Mouse (Mus musculus): ENCODE data around the gene Rpl36al. TPM values are rescaled to one million over a fixed set of nuclear protein-coding genes. Genes with fewer than 3 reads are reported as not detected.

The Rpl36al gene
- polyA plus RNA-seq, 1 experiment from 2014 or later = 435 TPM

DNA sequence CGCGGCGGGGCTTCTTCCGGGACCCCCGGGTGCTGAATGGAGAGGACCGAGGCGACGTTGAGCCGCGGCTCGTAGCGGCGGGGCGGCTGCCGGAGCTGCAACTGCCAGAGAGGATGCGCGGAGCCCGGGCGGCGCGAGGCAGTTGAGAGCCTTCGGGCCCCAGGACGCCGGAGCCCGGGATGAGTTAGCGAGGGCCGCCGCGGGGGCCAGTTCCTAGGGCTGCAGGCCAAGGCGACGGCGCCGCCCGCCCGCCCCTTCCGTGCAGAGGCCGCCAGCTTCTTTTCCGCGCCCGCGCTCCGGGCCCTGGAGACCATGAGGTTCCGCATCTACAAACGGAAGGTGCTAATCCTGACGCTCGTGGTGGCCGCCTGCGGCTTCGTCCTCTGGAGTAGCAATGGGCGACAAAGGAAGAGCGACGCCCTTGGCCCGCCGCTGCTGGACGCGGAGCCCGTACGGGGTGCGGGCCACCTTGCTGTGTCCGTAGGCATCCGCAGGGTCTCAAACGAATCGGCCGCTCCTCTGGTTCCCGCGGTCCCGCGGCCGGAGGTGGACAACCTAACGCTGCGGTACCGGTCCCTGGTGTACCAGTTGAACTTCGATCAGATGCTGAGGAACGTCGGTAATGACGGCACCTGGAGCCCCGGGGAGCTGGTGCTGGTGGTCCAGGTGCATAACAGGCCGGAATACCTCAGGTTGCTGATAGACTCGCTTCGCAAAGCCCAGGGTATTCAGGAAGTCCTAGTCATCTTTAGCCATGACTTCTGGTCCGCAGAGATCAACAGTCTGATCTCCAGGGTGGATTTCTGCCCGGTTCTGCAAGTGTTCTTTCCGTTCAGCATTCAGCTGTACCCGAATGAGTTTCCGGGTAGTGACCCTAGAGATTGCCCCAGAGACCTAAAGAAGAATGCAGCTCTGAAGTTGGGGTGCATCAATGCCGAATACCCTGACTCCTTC is 736 bp upstream of the Rpl36al start:
- Histone ChIP-seq H3K27ac (ENCODE audit: low read length) (peak overlapping the region; percentile 90), H3K36me3 (ENCODE audit: control insufficient read depth, insufficient read depth) (peaks cover 15% of the 10 kb centered on the region), H3K9ac (ENCODE audit: low read length) (peak overlapping the region; percentile 82), H3K4me3 (ENCODE audit: low read length) (peak overlapping the region; percentile 92), H3K9me3 (replicated peaks; ENCODE audit: control insufficient read depth, low read length) (no peaks in the 10 kb centered on the region), H3K27me3 (ENCODE audit: control insufficient read depth, insufficient read depth, low read length) (no peaks in the 10 kb centered on the region), H3K4me2 (ENCODE audit: low read depth, low read length) (peak overlapping the region; percentile 91), H3K4me1 (ENCODE audit: control insufficient read depth, insufficient read depth, low read length) (peaks cover 22% of the 10 kb centered on the region)
- ATAC-seq (replicated peaks; ENCODE audit: extremely low read depth, insufficient read depth, low FRiP score) = peak; percentile 73
- 2% methylated on average over 78 of the region's 86 CpGs for WGBS

DNA sequence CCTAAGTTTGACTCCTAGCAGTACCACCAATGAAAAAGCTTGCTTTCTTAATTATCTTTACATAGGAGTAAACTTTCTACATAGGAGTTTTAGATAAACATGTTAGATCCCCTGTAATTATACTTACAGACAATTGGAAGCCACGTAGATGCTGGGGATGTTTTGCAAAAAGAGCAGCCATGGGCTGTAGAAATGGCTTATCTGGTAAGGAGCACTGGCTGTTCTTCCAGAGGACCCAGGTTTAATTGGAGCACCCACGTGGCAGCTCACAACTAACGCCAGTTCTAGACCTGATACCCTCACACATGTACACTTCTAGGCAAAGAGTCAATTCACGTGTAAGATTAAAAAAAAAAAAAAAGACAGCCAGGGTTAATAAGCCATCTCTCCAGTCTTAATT is 2.1 kb downstream of the Rpl36al start:
- no peak for ATAC-seq (replicated peaks; ENCODE audit: extremely low read depth, insufficient read depth, low FRiP score)
- Histone ChIP-seq H3K4me1 (ENCODE audit: control insufficient read depth, insufficient read depth, low read length) (peaks cover 17% of the 10 kb centered on the region), H3K36me3 (ENCODE audit: control insufficient read depth, insufficient read depth) (peaks cover 13% of the 10 kb centered on the region), H3K4me3 (ENCODE audit: low read length) (no peak overlapping the region), H3K27ac (ENCODE audit: low read length) (no peak overlapping the region), H3K27me3 (ENCODE audit: control insufficient read depth, insufficient read depth, low read length) (no peaks in the 10 kb centered on the region), H3K9me3 (replicated peaks; ENCODE audit: control insufficient read depth, low read length) (no peaks in the 10 kb centered on the region), H3K4me2 (ENCODE audit: low read depth, low read length) (no peak overlapping the region), H3K9ac (ENCODE audit: low read length) (no peak overlapping the region)
- 80% methylated on average over 4 of the region's 4 CpGs for WGBS

DNA sequence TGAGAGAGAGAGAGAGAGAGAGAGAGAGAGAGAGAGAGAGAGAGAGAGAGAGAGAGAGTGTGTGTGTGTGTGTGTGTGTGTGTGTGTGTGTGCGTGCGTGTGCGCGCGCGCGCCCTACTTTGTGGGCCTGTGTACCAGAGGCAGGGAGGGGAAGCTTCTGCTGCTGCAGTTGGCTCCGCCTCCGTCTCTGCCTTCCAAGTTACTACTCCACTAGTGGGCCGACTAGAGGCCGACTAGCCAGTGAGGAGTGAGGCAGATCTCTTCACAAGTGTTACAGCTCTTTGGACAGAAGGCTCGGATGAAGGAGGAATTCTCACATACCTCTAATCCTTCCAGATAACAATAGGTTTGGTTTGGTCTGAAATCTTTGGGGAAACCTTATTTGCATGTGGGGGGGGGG is 4.5 kb downstream of the Rpl36al start:
- H3K9me3 ChIP-seq (replicated peaks; ENCODE audit: control insufficient read depth, low read length) = no peaks in the 10 kb centered on the region
- no peak for ATAC-seq (replicated peaks; ENCODE audit: extremely low read depth, insufficient read depth, low FRiP score)
- H3K9ac ChIP-seq (ENCODE audit: low read length) = no peak overlapping the region
- WGBS = 64% methylated on average over 12 of the region's 12 CpGs
- H3K36me3 ChIP-seq (ENCODE audit: control insufficient read depth, insufficient read depth) = peaks cover 23% of the 10 kb centered on the region
- H3K4me1 ChIP-seq (ENCODE audit: control insufficient read depth, insufficient read depth, low read length) = peaks cover 5% of the 10 kb centered on the region; the same call in 1 of the 2 replicates
- H3K27ac ChIP-seq (ENCODE audit: low read length) = no peak overlapping the region
- no peak overlapping the region for H3K4me2 ChIP-seq (ENCODE audit: low read depth, low read length)
- no peak overlapping the region for H3K4me3 ChIP-seq (ENCODE audit: low read length)
- no peaks in the 10 kb centered on the region for H3K27me3 ChIP-seq (ENCODE audit: control insufficient read depth, insufficient read depth, low read length)

DNA sequence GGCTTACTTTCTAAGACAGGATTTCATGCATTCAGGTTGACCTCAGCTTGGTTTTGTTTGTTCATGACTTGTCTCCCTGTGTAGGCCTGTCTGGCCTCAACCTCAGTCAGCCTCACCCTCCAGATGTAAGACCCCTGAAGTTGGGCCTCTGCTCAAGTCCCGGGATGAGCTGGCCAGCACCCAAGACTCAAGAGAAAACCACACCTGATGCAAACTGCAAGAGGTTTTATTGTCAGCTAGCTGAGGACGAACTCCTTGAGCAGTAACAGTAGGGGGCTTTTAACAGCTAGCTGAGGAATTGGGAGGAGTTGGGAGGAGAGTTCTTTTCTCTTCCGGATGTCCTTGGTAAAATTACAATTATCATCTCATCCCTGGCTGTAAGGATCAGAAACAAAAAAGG is 6.4 kb downstream of the Rpl36al start:
- H3K9ac ChIP-seq (ENCODE audit: low read length) = no peak overlapping the region
- 0 out of 2 replicates have a peak, but pooled peaks cover 3% of the 10 kb centered on the region for H3K4me1 ChIP-seq (ENCODE audit: control insufficient read depth, insufficient read depth, low read length)
- peaks cover 28% of the 10 kb centered on the region for H3K36me3 ChIP-seq (ENCODE audit: control insufficient read depth, insufficient read depth)
- ATAC-seq (replicated peaks; ENCODE audit: extremely low read depth, insufficient read depth, low FRiP score) = no peak
- H3K27ac ChIP-seq (ENCODE audit: low read length) = no peak overlapping the region
- H3K4me2 ChIP-seq (ENCODE audit: low read depth, low read length) = no peak overlapping the region
- WGBS = 78% methylated on average over 3 of the region's 3 CpGs
- no peaks in the 10 kb centered on the region for H3K9me3 ChIP-seq (replicated peaks; ENCODE audit: control insufficient read depth, low read length)
- H3K27me3 ChIP-seq (ENCODE audit: control insufficient read depth, insufficient read depth, low read length) = no peaks in the 10 kb centered on the region
- H3K4me3 ChIP-seq (ENCODE audit: low read length) = no peak overlapping the region

DNA sequence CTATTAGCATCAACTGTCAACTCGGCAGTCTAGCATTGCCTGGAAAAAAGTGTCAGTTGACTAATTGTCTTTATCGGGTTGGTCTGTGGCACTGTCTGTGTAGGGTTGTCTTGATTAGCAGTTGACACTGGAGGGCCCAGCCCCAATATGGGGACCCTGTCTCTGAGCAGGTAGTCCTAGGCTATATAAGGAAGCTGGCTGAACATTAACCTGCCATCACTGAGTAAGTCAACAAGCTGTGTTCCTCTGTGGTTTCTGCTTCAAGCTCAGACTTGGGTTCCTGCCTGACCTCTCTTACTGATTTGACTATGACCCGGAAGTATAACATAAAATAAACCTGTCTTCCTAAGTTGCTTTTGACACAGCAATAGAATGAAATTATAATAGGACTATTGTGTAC is 7.9 kb downstream of the Rpl36al start:
- no peak overlapping the region for H3K4me3 ChIP-seq (ENCODE audit: low read length)
- H3K27me3 ChIP-seq (ENCODE audit: control insufficient read depth, insufficient read depth, low read length) = no peaks in the 10 kb centered on the region
- H3K4me2 ChIP-seq (ENCODE audit: low read depth, low read length) = no peak overlapping the region
- H3K9me3 ChIP-seq (replicated peaks; ENCODE audit: control insufficient read depth, low read length) = no peaks in the 10 kb centered on the region
- H3K27ac ChIP-seq (ENCODE audit: low read length) = no peak overlapping the region
- 89% methylated on average over 3 of the region's 3 CpGs for WGBS
- peaks cover 22% of the 10 kb centered on the region for H3K36me3 ChIP-seq (ENCODE audit: control insufficient read depth, insufficient read depth)
- no peak for ATAC-seq (replicated peaks; ENCODE audit: extremely low read depth, insufficient read depth, low FRiP score)
- H3K4me1 ChIP-seq (ENCODE audit: control insufficient read depth, insufficient read depth, low read length) = no peaks in the 10 kb centered on the region
- H3K9ac ChIP-seq (ENCODE audit: low read length) = no peak overlapping the region

DNA sequence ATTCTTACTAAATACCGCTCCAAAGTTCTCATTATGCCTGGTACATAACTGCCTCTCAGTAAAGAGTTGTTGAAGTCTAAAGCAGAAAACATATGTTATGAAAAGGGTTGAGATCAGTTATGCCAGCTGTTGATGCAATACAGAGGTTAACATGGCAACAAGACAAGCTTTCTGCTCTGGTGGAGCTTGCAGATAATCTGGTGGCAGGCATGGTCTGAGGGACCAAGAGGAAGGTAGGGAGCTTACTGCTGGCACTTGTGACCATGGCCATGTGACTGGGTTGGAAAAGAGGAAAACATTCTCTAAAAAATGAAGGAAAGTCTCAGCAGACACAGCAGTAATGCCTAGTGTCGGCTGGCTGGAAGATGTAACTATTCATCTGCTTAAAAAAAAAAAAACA is 12.6 kb downstream of the Rpl36al start:
- Histone ChIP-seq H3K4me2 (ENCODE audit: low read depth, low read length) (no peak overlapping the region), H3K9ac (ENCODE audit: low read length) (no peak overlapping the region), H3K27ac (ENCODE audit: low read length) (no peak overlapping the region), H3K36me3 (ENCODE audit: control insufficient read depth, insufficient read depth) (peaks cover 19% of the 10 kb centered on the region), H3K27me3 (ENCODE audit: control insufficient read depth, insufficient read depth, low read length) (no peaks in the 10 kb centered on the region), H3K4me3 (ENCODE audit: low read length) (no peak overlapping the region), H3K9me3 (replicated peaks; ENCODE audit: control insufficient read depth, low read length) (no peaks in the 10 kb centered on the region), H3K4me1 (ENCODE audit: control insufficient read depth, insufficient read depth, low read length) (peaks cover 14% of the 10 kb centered on the region)
- no peak for ATAC-seq (replicated peaks; ENCODE audit: extremely low read depth, insufficient read depth, low FRiP score)
- WGBS = 89% methylated on average over 2 of the region's 2 CpGs

DNA sequence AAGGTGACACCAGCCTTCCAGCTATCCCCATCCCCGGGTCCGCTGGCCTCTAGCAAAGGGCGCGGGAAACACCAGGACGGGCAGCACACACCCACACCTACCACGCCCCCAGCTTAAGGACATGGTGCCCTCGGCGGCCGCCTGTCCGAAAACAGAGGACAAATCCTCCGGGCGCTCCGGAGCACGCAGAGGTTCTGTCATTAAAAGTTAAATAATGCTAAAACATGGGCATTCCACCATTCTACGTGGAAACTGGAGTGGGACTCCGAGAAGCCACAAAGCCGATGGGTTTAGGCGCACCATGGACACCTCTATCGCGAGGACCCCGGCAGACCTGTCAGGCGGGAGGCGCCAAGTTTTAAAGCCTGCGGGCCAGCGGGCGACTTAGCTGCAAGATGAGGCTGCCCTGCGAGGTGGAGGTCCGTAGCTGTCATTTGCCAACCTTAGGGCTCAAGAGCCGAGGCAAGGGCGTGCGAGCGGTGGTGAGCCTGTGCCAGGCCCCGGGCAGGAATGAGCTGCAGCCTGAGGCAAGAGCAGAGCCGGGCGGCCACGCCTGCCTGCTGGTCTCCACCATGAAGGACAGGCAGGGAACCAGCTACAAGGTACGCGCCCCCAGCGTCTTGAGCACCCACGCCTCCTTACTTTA is 15.3 kb downstream of the Rpl36al start, which contains the start of gene Lrr1:
Gene Lrr1, plus strand, starts transcription at position 354 of the 646 bp plus-strand sequence.
- Histone ChIP-seq H3K27me3 (ENCODE audit: control insufficient read depth, insufficient read depth, low read length) (no peaks in the 10 kb centered on the region), H3K4me2 (ENCODE audit: low read depth, low read length) (peak within 1 kb of the TSS; percentile 72)
- under 1% methylated on average over 40 of the region's 40 CpGs for WGBS

DNA sequence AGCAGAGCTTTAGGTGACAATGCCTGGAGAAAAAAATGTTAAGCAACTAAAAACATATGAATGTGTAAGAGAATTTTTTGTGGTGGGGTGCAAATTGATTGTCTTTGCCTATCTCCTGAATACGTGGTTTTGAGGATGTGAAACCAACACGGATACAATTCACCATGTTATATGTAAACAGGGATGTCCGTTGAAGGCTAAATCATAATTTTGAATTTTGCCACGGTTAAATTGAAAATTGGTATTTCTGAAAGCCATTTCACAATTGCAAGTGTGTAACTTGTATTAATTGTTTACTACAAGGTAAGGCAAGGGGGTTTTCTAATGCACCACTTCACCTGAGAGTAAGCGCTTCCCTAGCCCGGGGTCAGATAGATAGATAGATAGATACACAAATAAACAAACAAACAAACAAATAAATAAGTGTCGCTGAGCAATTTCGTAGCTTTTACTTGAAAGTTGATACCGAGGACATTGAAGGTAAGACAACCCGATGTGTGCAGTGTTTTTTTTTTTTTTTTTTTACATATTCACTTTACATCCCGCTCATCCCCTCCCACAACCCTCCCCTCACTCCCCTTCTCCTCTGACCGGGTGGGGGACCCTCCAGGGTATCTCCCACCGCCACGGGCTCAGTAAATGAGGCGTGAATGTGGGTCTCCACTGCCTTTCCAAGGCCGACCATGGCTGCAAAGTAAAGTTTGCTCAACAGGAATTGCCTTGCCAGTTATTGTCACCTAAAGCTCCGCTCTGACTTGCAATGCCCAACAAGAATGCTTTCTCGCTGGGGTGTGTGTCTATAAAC is 16.0 kb downstream of the Rpl36al start:
- H3K9ac ChIP-seq (ENCODE audit: low read length) = peak overlapping the region; percentile 73
- H3K4me1 ChIP-seq (ENCODE audit: control insufficient read depth, insufficient read depth, low read length) = peaks cover 14% of the 10 kb centered on the region
- ATAC-seq (replicated peaks; ENCODE audit: extremely low read depth, insufficient read depth, low FRiP score) = peak; percentile 33
- H3K4me3 ChIP-seq (ENCODE audit: low read length) = peak overlapping the region; percentile 62
- peak overlapping the region; percentile 62 for H3K27ac ChIP-seq (ENCODE audit: low read length)
- H3K4me2 ChIP-seq (ENCODE audit: low read depth, low read length) = peak overlapping the region; percentile 72
- H3K36me3 ChIP-seq (ENCODE audit: control insufficient read depth, insufficient read depth) = 0 out of 2 replicates have a peak, but pooled peaks cover 4% of the 10 kb centered on the region
- no peaks in the 10 kb centered on the region for H3K9me3 ChIP-seq (replicated peaks; ENCODE audit: control insufficient read depth, low read length)
- 8% methylated on average over 18 of the region's 18 CpGs for WGBS
- H3K27me3 ChIP-seq (ENCODE audit: control insufficient read depth, insufficient read depth, low read length) = no peaks in the 10 kb centered on the region

More for the DNA sequence above, 15.3 kb downstream of the Rpl36al start, which contains the start of gene Lrr1:
- peak; percentile 90 for ATAC-seq (replicated peaks; ENCODE audit: extremely low read depth, insufficient read depth, low FRiP score)
- no peaks in the 10 kb centered on the region for H3K9me3 ChIP-seq (replicated peaks; ENCODE audit: control insufficient read depth, low read length)
- H3K36me3 ChIP-seq (ENCODE audit: control insufficient read depth, insufficient read depth) = peaks cover 8% of the 10 kb centered on the region
- peaks cover 14% of the 10 kb centered on the region for H3K4me1 ChIP-seq (ENCODE audit: control insufficient read depth, insufficient read depth, low read length)
- H3K27ac ChIP-seq (ENCODE audit: low read length) = peak within 1 kb of the TSS; percentile 62
- H3K9ac ChIP-seq (ENCODE audit: low read length) = peak within 1 kb of the TSS; percentile 73
- H3K4me3 ChIP-seq (ENCODE audit: low read length) = peak within 1 kb of the TSS; percentile 62
